Mouse (Mus musculus): ENCODE measurements at regions not wholly inside any gene's neighbourhood (a gene's known extent, or its start where the extent isn't known, plus 50 kb on each side); places are given as distances from the start of the nearest gene placed in this dataset.
A peak's percentile ranks its signal among the peaks of the same experiment; 100 is the strongest.

DNA sequence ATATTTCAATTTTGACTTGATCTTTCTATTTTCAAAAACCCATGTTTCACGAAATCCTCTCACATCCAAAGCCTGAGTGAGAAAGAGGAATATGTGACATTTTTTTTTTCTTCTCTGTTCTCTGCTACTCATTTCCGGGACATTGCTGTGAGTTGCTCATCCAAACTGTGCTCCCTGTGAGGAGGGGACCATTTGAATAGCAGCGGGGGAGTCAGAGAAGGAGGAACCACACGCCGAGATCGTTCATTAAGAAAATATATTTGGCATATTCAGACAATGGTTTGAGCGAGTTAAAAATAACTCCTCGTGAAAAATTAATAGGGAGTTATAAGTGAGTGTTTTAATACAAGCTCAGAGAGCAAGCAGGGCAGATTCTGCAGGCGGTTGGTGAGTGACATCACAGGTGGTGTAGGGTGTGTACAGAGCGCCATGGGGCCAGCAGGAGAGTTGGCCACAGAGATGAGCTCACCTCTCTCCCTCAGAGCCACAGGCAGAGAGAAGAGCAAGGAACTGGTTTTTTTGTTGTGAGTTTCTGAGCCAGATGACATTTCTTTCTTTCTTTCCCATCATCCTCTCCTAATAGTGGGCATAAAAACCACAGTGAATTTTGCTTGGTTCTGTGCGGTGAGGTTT, 54.4 kb upstream of the Calcoco1 start:
- DNase-seq (ENCODE audit: low read depth, low spot score): no peak

DNA sequence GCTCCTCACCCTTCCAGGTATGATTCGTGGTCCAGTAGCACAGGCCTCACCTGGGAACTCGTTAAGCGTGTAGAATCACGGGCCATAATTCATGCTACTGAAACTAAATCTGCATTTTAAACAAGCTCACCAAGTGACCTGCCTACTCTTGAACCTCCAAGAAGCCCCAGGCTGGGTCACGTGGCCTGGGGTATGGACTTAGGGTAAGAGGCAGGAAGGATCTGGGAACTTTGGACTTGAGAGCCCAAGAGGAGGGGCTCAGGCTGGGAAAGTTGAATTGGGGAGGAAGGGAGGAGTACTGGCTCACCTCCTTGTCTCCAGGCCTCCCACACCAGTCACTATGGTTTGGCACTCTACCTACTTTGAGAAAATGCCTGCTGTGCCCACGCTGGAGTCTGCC, 58.6 kb upstream of the Calcoco1 start:
- DNase-seq (ENCODE audit: low read depth, low spot score): no peak

DNA sequence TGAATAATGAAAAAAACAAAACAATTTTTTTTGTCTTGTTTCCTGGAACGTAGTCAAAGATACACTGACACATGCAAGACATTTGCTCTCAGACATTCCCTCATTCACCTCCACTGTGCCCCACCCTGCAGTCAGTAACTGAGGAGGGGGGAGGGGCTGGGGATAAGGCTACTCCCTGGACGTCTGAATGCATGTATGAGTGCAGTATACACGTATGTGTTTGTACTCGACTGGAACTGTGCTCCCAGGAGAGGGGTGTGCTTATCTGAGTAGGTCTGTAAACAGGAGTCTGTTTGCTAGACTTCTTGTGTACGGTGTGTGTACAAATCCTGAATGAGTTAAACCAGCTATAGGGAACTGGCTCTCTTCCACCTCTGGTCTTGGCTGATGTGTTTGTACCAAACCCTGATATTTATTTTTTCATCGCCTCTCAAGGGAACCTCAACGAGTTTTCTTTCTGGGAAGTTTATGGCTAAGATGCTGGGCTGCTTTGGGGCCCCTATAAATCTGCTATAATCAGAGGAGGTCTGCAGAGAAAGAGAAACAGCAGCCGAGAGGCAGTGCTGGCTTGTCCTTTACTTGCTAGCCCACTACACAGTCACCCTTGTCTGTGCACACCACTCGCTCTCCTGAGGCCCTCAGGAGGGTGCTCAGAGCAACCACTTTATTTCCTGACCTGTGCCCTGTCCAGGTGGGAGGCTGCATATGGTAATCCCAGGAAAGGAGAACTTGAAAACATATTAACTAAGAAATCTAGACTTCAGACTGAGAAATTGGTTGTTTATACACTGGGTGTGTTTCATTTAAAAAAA, 61.2 kb upstream of the Calcoco1 start:
- DNase-seq (ENCODE audit: low read depth, low spot score): no peak

DNA sequence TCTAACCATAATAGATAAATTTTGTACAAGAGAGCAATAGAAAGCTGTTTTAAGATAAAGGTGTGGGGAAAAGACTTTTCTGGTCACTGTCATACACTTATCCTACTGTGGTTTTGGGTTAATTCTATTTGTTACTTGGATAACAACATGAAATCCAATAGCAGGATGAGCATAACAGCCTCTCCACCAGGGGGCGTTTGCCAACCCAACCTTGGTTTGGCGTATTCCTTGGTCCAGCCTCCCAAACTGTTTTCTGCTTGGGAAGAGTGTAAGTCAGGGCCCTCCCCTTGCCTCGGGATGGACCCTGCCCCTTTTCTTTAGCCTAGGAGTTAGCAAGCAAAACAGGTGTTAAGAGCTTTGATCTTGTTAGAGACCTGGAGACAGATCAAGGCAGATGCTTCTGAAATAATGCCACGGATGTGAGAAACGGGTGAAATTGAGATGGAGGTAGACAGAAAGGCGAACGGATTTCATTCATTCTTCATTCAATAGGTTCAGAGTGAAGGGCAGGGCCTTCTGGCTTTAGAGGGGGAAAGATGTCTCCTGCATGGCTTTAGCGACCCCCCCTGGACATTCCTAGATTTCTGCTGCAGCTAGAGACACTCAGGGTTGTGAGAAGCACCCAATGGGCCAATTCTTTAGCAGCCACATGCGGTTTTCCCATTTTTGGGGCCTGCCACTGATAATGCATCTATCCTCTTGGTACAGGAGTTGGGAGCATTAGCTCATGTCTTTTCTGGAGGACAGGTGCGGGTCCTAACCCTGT, 63.3 kb upstream of the Calcoco1 start:
- peak; percentile 51 for DNase-seq (ENCODE audit: low read depth, low spot score)

DNA sequence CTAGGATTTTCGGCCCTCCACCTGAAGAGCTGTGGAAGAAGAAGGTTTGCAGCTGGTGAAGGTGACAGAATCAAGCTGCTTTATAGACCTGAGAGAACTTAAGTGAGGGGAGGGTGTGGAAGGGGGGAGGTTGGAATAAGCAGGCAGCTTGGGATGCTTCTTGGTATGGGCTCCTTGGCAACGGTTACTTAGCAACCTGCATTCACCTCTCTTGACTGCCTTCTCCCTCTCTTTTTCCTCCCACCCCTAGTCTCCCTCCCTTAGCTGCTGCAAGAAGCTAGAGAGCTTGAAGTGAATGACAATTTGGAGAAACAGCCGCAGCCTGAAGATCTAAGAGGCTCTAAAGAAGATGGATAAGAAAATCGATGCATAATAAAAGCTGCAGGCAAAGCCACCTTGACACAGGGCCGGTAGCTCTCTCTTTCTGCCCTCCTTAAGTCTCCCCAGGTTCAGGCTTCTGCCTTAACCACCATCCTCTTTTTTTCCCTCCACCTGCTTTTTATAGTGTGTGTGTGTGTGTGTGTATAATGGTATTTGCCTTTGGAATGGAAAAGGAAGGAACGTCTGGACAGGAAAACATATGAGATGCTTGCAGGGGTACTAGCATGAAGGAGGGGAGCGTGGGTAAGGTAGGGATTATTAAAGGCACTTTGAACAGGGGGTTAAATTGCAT, 67.0 kb upstream of the Calcoco1 start:
- DNase-seq (ENCODE audit: low read depth, low spot score): peak; percentile 19

DNA sequence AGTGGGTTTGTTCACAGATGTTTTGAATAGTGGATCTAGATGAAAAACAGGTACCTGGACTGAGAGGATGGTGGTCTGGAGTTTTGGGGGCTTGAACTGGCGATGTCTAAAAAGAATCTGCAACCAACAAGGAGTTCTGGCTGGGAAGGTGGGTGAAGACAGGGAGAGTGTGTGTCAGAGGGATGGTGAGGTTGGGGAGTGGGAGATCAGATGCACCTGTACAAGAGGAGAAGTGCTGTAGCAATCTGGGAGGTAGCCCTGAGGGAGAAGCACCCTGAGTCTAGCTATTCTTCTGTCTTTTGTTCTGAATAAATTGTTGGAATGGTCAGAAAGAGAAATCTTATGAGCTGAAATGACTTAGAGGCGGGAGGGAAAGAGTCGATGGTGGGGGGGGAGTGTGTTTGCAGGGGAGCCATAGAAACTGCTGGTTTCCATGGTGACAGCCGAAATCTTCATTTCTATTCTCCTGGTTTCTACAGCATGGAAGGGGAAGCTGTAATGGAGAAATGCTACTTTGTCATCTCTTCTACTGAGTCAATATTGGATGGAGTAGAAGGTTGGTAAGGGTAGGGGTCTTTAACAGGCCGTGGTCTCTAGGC, 75.1 kb upstream of the Calcoco1 start:
- DNase-seq (ENCODE audit: low read depth, low spot score): no peak

DNA sequence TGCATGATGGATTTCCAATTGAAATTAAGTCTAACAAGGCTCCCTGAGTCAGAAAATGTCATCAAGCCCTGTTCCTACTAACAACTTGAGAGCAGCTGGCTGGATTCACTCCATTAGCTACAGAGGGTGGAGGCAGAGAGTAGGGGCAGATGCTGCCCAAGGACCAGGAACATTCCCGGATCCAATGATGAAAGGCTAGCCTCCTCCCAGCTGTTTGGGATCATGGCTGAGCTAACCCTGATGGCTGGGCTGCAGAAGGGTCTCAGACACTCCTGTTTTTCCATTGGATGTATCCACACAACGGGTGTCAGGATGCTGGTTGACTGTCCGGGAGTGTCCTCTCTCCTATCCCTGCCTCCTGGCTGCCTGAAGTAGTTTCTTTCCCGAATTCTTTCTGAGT, 78.1 kb upstream of the Calcoco1 start:
- DNase-seq (ENCODE audit: low read depth, low spot score): no peak

DNA sequence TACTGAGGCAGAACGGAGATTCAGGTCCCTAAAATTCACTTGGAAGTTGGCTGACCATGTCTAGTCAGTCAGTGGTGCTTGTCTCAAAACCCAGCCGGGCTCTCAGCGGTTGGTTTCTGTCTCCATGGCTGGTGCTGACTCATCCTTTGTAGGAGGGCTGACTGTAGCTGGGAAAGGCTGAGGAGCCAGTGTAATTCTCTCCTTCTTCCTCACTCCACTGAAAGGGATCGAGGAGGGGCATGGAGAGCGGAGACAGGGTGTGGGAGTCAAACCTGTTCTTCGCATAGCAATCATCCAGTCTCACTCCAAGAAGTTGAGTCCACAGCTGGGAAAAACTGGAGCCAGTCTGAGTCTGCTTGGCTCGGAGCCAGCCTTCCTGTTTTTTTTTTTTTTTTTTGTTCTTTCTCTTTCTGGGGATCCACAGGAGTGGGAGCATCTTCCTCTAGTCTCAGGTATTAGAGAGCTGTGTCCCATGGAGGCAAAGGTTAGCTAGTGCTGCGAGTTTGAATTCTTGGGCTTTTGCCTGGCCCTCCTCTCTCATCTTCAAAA, 80.4 kb upstream of the Calcoco1 start:
- DNase-seq (ENCODE audit: low read depth, low spot score): no peak

DNA sequence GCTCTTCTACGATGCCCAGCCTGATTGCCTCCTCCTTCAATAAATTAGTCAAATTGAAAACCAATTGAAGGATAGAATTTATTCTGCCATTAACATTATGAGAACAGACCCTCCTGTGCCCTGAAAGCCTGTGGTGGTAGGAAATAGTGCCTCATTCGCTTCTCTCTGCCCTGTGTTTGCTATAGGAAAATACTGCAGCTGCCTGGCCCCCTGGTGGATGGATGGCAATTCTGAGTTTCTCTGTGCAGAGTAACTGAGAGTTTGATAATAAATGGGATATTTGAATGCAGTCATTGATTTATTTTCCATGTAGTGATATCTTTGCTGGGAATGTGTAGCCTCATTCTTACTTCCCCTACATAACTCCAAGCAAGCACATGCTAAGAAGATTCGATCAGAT, 85.4 kb upstream of the Calcoco1 start:
- DNase-seq (ENCODE audit: low read depth, low spot score): no peak

DNA sequence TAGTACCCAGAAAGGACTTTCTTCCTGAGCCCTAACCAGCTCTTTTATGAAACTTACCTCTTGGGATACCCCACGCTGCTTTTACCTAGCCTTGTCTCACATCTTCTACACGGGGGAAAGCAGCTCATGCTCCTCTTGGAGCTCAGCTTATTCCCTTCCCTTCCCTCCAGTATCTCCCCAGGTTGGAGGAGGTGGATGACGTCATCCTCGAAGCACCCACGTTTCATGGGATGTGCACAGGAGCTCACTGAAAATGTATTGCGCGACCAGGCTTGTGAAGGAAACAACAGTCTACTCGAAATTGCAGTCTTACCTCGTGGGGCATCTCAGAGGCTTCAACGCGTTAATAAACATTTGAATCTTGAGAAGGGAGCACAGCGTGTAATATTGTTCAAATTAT, 97.2 kb upstream of the Calcoco1 start:
- DNase-seq (ENCODE audit: low read depth, low spot score): no peak

DNA sequence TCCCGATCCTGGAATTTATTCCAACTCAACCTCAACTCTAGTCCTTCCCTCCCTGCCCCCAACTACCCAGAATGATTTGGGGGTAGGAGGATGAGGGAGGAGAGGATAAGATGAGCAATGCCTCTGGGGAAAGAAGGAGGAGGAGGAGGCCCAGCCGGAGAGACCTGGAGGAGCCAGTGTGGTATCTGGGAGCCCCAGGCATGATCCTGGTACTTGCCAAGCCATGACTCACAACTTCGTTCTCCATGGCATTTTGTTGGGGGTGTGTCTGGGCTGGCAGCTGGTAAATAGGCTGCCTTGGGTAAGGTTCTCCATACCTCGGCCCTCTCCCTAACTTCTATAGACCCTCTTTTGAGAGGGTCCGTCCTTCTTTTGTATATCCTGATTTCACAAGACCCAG, 81.2 kb upstream of the Hoxc13 start:
- no peak for DNase-seq (ENCODE audit: low read depth, low spot score)

DNA sequence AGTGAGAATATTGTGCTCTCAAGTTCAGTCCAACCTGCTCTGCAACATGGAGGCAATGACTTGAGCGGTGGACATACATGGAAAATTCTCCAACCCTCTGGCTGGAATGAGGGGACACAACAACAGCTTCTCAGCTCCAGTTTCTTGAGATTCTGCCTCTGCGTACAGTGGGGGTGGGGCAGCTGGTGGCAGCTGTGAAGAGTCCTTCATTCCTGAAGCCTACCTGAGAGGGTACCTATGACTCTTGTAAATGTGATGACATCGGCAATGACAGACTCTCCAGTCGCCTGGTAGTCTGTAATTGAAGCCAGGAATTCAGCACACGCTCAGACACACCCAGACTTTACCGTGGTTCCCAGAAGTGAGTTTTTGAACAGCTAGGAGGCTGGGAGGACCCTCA, 58.5 kb upstream of the Hoxc13 start:
- no peak for DNase-seq (ENCODE audit: low read depth, low spot score)

DNA sequence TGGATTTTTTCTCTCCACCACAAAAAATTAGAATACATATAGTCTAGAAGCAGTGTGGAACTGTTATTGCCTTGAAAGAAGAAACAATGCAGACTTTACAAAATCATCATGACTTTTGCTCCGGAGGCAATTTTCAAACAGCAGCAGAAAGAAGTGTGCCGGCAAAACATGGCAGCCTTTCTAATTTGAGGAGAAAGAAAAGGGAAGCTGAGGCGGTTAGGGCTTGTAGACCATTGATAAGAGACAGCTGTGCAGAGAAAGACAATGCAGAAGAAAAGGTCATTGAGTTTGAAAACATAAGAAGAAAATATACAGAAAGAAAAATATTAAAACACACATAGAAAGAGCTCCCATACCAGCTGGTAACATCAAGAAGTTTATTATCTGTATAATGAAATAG, 54.1 kb upstream of the Hoxc13 start:
- DNase-seq (ENCODE audit: low read depth, low spot score): no peak
